Mouse (Mus musculus): ENCODE measurements around the gene Uhrf1bp1. TPM values are rescaled to one million over a fixed set of nuclear protein-coding genes. Genes with fewer than 3 reads are reported as not detected.

Uhrf1bp1 gene
- 1 to 10 TPM; 2.6 to 3.0 TPM for polyA plus RNA-seq (2017; shearing (Covaris generic))

GRCm38 (mm10) chr17:27856265-27856797 lies at the start of gene Uhrf1bp1:
Uhrf1bp1 (plus strand) TSS chr17:27856441.

GRCm38 (mm10) chr17:27820568-27821406 lies 35.5 kb upstream of the Uhrf1bp1 start, which contains the start of gene D17Wsu92e:
D17Wsu92e (minus strand) TSS chr17:27820648.

GRCm38 (mm10) chr17:27837850-27838249 lies 18.4 kb upstream of the Uhrf1bp1 start, which contains the start of gene Snrpc:
Snrpc (plus strand) TSS chr17:27838150.

GRCm38 (mm10) chr17:27908888-27909621 lies 52.8 kb downstream of the Uhrf1bp1 start, which contains the start of gene Anks1:
Anks1 (plus strand) TSS chr17:27909306.

GRCm38 (mm10) chr17:27909622-27910500 lies 53.6 kb downstream of the Uhrf1bp1 start, which contains the start of gene Taf11:
Taf11 (minus strand) TSS chr17:27909844.

Other genes starting within 250 kb of the Uhrf1bp1 start
- gene Nudt3, start 232.9 kb upstream of the Uhrf1bp1 start, polyA plus RNA-seq (2017; shearing (Covaris generic)), result 10 to 100 TPM; 76.6 to 97.6 TPM
- gene RPS10-NUDT3, start 221.2 kb upstream of the Uhrf1bp1 start, polyA plus RNA-seq (2017; shearing (Covaris generic)), result not detected
- gene Rps10, start 219.8 kb upstream of the Uhrf1bp1 start, polyA plus RNA-seq (2017; shearing (Covaris generic)), result 100 to 1,000 TPM; 914 to 952 TPM
- gene Pacsin1, start 200.9 kb upstream of the Uhrf1bp1 start, polyA plus RNA-seq (2017; shearing (Covaris generic)), result 10 to 100 TPM; 59.2 to 67.8 TPM
- 1 to 10 TPM in 1 of 2 experiments, under 1 TPM in 1; 0.57 to 2.9 TPM for gene Spdef, start 127.5 kb upstream of the Uhrf1bp1 start, polyA plus RNA-seq (2017; shearing (Covaris generic))
- 10 to 100 TPM; 19.5 to 35.5 TPM for gene D17Wsu92e, start 35.8 kb upstream of the Uhrf1bp1 start, polyA plus RNA-seq (2017; shearing (Covaris generic))
- gene Snrpc, start 18.3 kb upstream of the Uhrf1bp1 start, polyA plus RNA-seq (2017; shearing (Covaris generic)), result 100 to 1,000 TPM; 165 to 185 TPM
- gene Anks1, start 52.9 kb downstream of the Uhrf1bp1 start, polyA plus RNA-seq (2017; shearing (Covaris generic)), result 10 to 100 TPM; 12.4 to 13.4 TPM
- 10 to 100 TPM; 45.6 to 47.7 TPM for gene Taf11, start 53.4 kb downstream of the Uhrf1bp1 start, polyA plus RNA-seq (2017; shearing (Covaris generic))
- 1 to 10 TPM in 1 of 2 experiments, under 1 TPM in 1; 0.60 to 2.5 TPM for gene Tcp11, start 224.2 kb downstream of the Uhrf1bp1 start, polyA plus RNA-seq (2017; shearing (Covaris generic))